In genomic region chr16:43926341-43926859, GRCm38 (mm10) we compare ENCODE assay signal across 9 mouse cellular contexts. TPM values are rescaled to one million over a fixed set of nuclear protein-coding genes. Genes with fewer than 3 reads are reported as not detected.
DNase-seq lines count a peak whose midpoint lies in the region; ATAC-seq and TF ChIP-seq lines count a peak whose summit lies in the region.
"Had no signal": no experiment of that assay in that cellular context is flagged by ENCODE, and none has a peak within 500 bp of the region (broad histone marks: within the 10 kb centered on the region; RNA-seq: fewer than 3 reads in every experiment).

Gene Qtrt2, minus strand, starts transcription at chr16:43926809.

- DNase-seq in kidney, adult 18-20 months: no peak
- no peak for DNase-seq in Patski (ENCODE audit: low read depth, low spot score)
- DNase-seq in forebrain, embryonic 14.5 days (ENCODE audit: low spot score): no peak
- no peak for DNase-seq in urinary bladder, postnatal 10 days (ENCODE audit: low spot score)
- no peak for DNase-seq in urinary bladder, adult 18-20 months (ENCODE audit: low spot score in 2 of 2)

- H3K27me3 ChIP-seq in kidney, embryonic 15.5 days: no peaks in the 10 kb centered on the region
- H3K27me3 ChIP-seq in Patski: no peaks in the 10 kb centered on the region
- no peaks in the 10 kb centered on the region for H3K27me3 ChIP-seq in forebrain, embryonic 14.5 days (replicated peaks; ENCODE audit: control insufficient read depth, insufficient read depth, low read length)
- no peaks in the 10 kb centered on the region for H3K27me3 ChIP-seq in intestine, embryonic 15.5 days (replicated peaks)
- H3K27me3 ChIP-seq: megakaryocyte, embryonic 14.5 days had no signal

- H3K9me3 ChIP-seq in kidney, embryonic 15.5 days (replicated peaks): no peaks in the 10 kb centered on the region
- no peaks in the 10 kb centered on the region for H3K9me3 ChIP-seq in forebrain, embryonic 14.5 days (replicated peaks; ENCODE audit: control insufficient read depth, low read length)
- H3K9me3 ChIP-seq in intestine, embryonic 15.5 days: no peaks in the 10 kb centered on the region
- H3K9me3 ChIP-seq: megakaryocyte, embryonic 14.5 days had no signal

- POLR2A ChIA-PET in Patski (lab: Charles Lee): interaction anchor here (0.6 kb wide), 1 partner anchor 11 kb away, joined by 4 read pairs; no protein-coding TSS in a partner anchor

- H3K4me1 ChIP-seq in kidney, embryonic 15.5 days: 0 out of 2 replicates have a peak, but pooled peaks cover 3% of the 10 kb centered on the region
- H3K4me1 ChIP-seq in forebrain, embryonic 14.5 days (ENCODE audit: control insufficient read depth, insufficient read depth, low read length): no peaks in the 10 kb centered on the region
- no peaks in the 10 kb centered on the region for H3K4me1 ChIP-seq in intestine, embryonic 15.5 days (replicated peaks)

- CTCF ChIA-PET in Patski (lab: Charles Lee): interaction anchor here (1.4 kb wide), 1 partner anchor 9 kb away, joined by 4 read pairs; no protein-coding TSS in a partner anchor

- no peak within 1 kb of the TSS for H3K4me2 ChIP-seq in kidney, embryonic 15.5 days
- H3K4me2 ChIP-seq in forebrain, embryonic 14.5 days (ENCODE audit: low read length): no peak within 1 kb of the TSS
- H3K4me2 ChIP-seq in intestine, embryonic 15.5 days (replicated peaks): no peak within 1 kb of the TSS

- WGBS in kidney, embryonic 15.5 days: 67% methylated on average over 6 of the region's 6 CpGs
- WGBS in forebrain, embryonic 14.5 days: 80% methylated on average over 6 of the region's 6 CpGs
- 78% methylated on average over 6 of the region's 6 CpGs for WGBS in intestine, embryonic 15.5 days

- in situ Hi-C loops in Patski (cut with MboI; ENCODE audit: low pct_unique_long_range_greater_than_20kb): no loop called here

- no peak within 1 kb of the TSS for H3K4me3 ChIP-seq in kidney, embryonic 15.5 days (replicated peaks)
- no peak within 1 kb of the TSS for H3K4me3 ChIP-seq in forebrain, embryonic 14.5 days (ENCODE audit: low read depth, low read length)
- H3K4me3 ChIP-seq in intestine, embryonic 15.5 days (replicated peaks): no peak within 1 kb of the TSS
- H3K4me3 ChIP-seq: megakaryocyte, embryonic 14.5 days had no signal

- H3K36me3 ChIP-seq in kidney, embryonic 15.5 days: no peaks in the 10 kb centered on the region
- no peaks in the 10 kb centered on the region for H3K36me3 ChIP-seq in forebrain, embryonic 14.5 days (ENCODE audit: control insufficient read depth, insufficient read depth, low read length)
- no peaks in the 10 kb centered on the region for H3K36me3 ChIP-seq in intestine, embryonic 15.5 days

- no peak within 1 kb of the TSS for H3K9ac ChIP-seq in kidney, embryonic 15.5 days
- no peak within 1 kb of the TSS for H3K9ac ChIP-seq in forebrain, embryonic 14.5 days (ENCODE audit: low read length)
- no peak within 1 kb of the TSS for H3K9ac ChIP-seq in intestine, embryonic 15.5 days

- ATAC-seq in kidney, embryonic 15.5 days (replicated peaks; ENCODE audit: low FRiP score): no peak
- ATAC-seq in Patski: no peak
- no peak for ATAC-seq in forebrain, embryonic 14.5 days
- ATAC-seq in intestine, embryonic 15.5 days: no peak
- ATAC-seq in monocyte, adult 5-6 weeks (replicated peaks; ENCODE audit: insufficient number of reproducible peaks, low FRiP score, low TSS enrichment, poor library complexity, severe bottlenecking): no peak

- TF ChIP-seq CTCF in Patski (IDR thresholded peaks at IDR 0.05): no peak

- peak within 1 kb of the TSS; percentile 37; the same call in 1 of the 2 replicates for H3K27ac ChIP-seq in kidney, embryonic 15.5 days
- H3K27ac ChIP-seq in forebrain, embryonic 14.5 days (ENCODE audit: low read depth, low read length): no peak within 1 kb of the TSS
- H3K27ac ChIP-seq in intestine, embryonic 15.5 days: no peak within 1 kb of the TSS

RNA-seq across cellular contexts. Expression of gene Qtrt2, which starts in this region (rescaled TPM):
- polyA plus RNA-seq in kidney, embryonic 15.5 days (2015; fragmentation: Nextera tagmentation; extraction: Ambion mirVana): 30.3 and 34.5 TPM in 2 replicates
- 27.2 TPM for polyA plus RNA-seq in Patski (2021)
- 27.7 and 32.7 TPM in 2 replicates for polyA plus RNA-seq in forebrain, embryonic 14.5 days (2014; fragmentation: Nextera tagmentation; extraction: Ambion mirVana)
- 22.0 and 25.0 TPM in 2 replicates for polyA plus RNA-seq in intestine, embryonic 15.5 days (2015; fragmentation: Nextera tagmentation; extraction: Ambion mirVana)
- total RNA-seq in monocyte, adult 5-6 weeks (2017): 11.5 to 22.4 TPM (median 13.1 TPM) in 3 replicates
